Mouse (Mus musculus): ENCODE data around the gene Sla2.
"Not testable (repeated sequence)": the region's sequence is repeated elsewhere in the genome, so short reads cannot be mapped to it uniquely, and the experiment has no call there.

Sla2 gene

GRCm38 (mm10) chr2:156887017-156887416, at the start of gene Sla2:
Sla2 (minus strand) TSS chr2:156887192.
- peak; percentile 84 for DNase-seq

- no peak for DNase-seq
Measured at GRCm38 (mm10) chr2:156935005-156935404, 48.0 kb upstream of the Sla2 start.

- no peak for DNase-seq
Measured at GRCm38 (mm10) chr2:156933426-156933825, 46.4 kb upstream of the Sla2 start.

- no peak for DNase-seq
Measured at GRCm38 (mm10) chr2:156931421-156931820, 44.4 kb upstream of the Sla2 start.

- no peak for DNase-seq
Measured at GRCm38 (mm10) chr2:156930549-156930948, 43.6 kb upstream of the Sla2 start.

- no peak for DNase-seq
Measured at GRCm38 (mm10) chr2:156929519-156930120, 42.6 kb upstream of the Sla2 start.

GRCm38 (mm10) chr2:156928606-156929005, 41.6 kb upstream of the Sla2 start:
- DNase-seq: no peak

- no peak for DNase-seq
Measured at GRCm38 (mm10) chr2:156927663-156928062, 40.7 kb upstream of the Sla2 start.

- DNase-seq: peak; percentile 45
Measured at GRCm38 (mm10) chr2:156925611-156926010, 38.6 kb upstream of the Sla2 start.

- not testable (repeated sequence) for DNase-seq
Measured at GRCm38 (mm10) chr2:156925075-156925474, 38.1 kb upstream of the Sla2 start.

- no peak for DNase-seq
Measured at GRCm38 (mm10) chr2:156924210-156924898, 37.4 kb upstream of the Sla2 start.

GRCm38 (mm10) chr2:156923057-156923456, 36.1 kb upstream of the Sla2 start:
- DNase-seq: no peak

GRCm38 (mm10) chr2:156919796-156920195, 32.8 kb upstream of the Sla2 start:
- DNase-seq: peak; percentile 63

GRCm38 (mm10) chr2:156919191-156919590, 32.2 kb upstream of the Sla2 start:
- DNase-seq: not testable (repeated sequence)

GRCm38 (mm10) chr2:156918562-156918961, 31.6 kb upstream of the Sla2 start:
- DNase-seq: peak; percentile 43

GRCm38 (mm10) chr2:156916419-156917125, 29.6 kb upstream of the Sla2 start:
- no peak for DNase-seq

GRCm38 (mm10) chr2:156915559-156915958, 28.6 kb upstream of the Sla2 start:
- no peak for DNase-seq

GRCm38 (mm10) chr2:156913191-156913590, 26.2 kb upstream of the Sla2 start:
- no peak for DNase-seq

GRCm38 (mm10) chr2:156905931-156906330, 18.9 kb upstream of the Sla2 start:
- not testable (repeated sequence) for DNase-seq

GRCm38 (mm10) chr2:156904976-156905717, 18.2 kb upstream of the Sla2 start:
- DNase-seq: no peak

GRCm38 (mm10) chr2:156903367-156903766, 16.4 kb upstream of the Sla2 start:
- DNase-seq: no peak

GRCm38 (mm10) chr2:156902411-156902810, 15.4 kb upstream of the Sla2 start:
- DNase-seq: not testable (repeated sequence)

- DNase-seq: no peak
Measured at GRCm38 (mm10) chr2:156901883-156902282, 14.9 kb upstream of the Sla2 start.

Data from thymus, postnatal 4 days (tissue).